Mouse (Mus musculus) heart, adult 2 months (tissue): Measurements from ENCODE around the gene Vps35l. TPM values are rescaled to one million over a fixed set of nuclear protein-coding genes. Genes with fewer than 3 reads are reported as not detected.

Experiments used
- DNase-seq, 2 experiments: peaks; one replicate each; pipeline ENCODE4 v3.0.0; 2021
- H3K27ac ChIP-seq: fragments of 200-600 bp; 2 replicates; pipeline ENCODE4 v1.8.1; 2022
- H3K27me3 ChIP-seq: fragments of 200-500 bp; 2 replicates; pipeline ENCODE4 v1.6.1; 2012; ENCODE audit warnings: mild to moderate bottlenecking, low read length, inconsistent platforms, mixed read lengths; ENCODE audit not compliant: control insufficient read depth, insufficient read depth
- H3K36me3 ChIP-seq: fragments of 200-500 bp; 2 replicates; pipeline ENCODE4 v1.6.1; 2012; ENCODE audit warnings: low read length, inconsistent platforms; ENCODE audit not compliant: control insufficient read depth, insufficient read depth
- H3K4me1 ChIP-seq: fragments of 200-500 bp; 2 replicates; pipeline ENCODE4 v1.6.1; 2011; ENCODE audit warnings: low read length; ENCODE audit not compliant: control insufficient read depth, insufficient read depth
- H3K4me3 ChIP-seq: fragments of 200-600 bp; 2 replicates; pipeline ENCODE4 v1.8.1; 2022
- H3K79me2 ChIP-seq: fragments of 200-500 bp; replicated peaks from 2 replicates; pipeline ENCODE4 v1.6.1; 2012; ENCODE audit warnings: mild to moderate bottlenecking, inconsistent platforms, low read length, moderate library complexity, mixed read lengths; ENCODE audit not compliant: control insufficient read depth, insufficient read depth
- H3K9ac ChIP-seq: fragments of 200-500 bp; 2 replicates; pipeline ENCODE4 v1.6.1; 2012; ENCODE audit warnings: low read depth, mild to moderate bottlenecking, control low read depth, inconsistent platforms, low read length, mixed read lengths
- CTCF ChIP-seq: fragments of 200-600 bp; IDR thresholded peaks from 2 replicates; pipeline ENCODE4 v1.8.1; 2022; ENCODE audit warnings: antibody characterized with exemption, mild to moderate bottlenecking, moderate library complexity
- EP300 ChIP-seq: fragments of 200-500 bp; IDR thresholded peaks from 2 replicates; pipeline ENCODE4 v1.6.1; 2011; ENCODE audit warnings: low read depth, low read length, control low read depth; ENCODE audit not compliant: insufficient read depth
- POLR2A ChIP-seq: fragments of 200-500 bp; IDR thresholded peaks from 2 replicates; pipeline ENCODE4 v1.6.1; 2011; ENCODE audit warnings: mild to moderate bottlenecking, low read depth, low read length, control low read depth; ENCODE audit not compliant: insufficient read depth
- WGBS: fragments of 180-500 bp; shearing (Covaris S2); methylation state at CpG from one replicate; pipeline ENCODE4 v1.1.7; 2018; 5-methylcytosine and 5-hydroxymethylcytosine counted together
- intact Hi-C: fragments of 180-260 bp; cut with DNase I; formaldehyde crosslinking; loops from one replicate; pipeline ENCODE4 v1.15.1; 2025
- polyA plus RNA-seq: library from polyadenylated mRNA; depleted of rRNA; stranded (reverse); fragments of >200 nt; gene quantifications from 2 replicates; pipeline ENCODE4 v1.2.3, GENCODE M21; 2012
- total RNA-seq, 2 experiments: library from RNA; stranded (reverse); gene quantifications; 2 replicates each; pipeline ENCODE4 v1.2.3; 2021

Gene Vps35l
- total and polyA plus RNA-seq, 3 experiments: 21.0 to 26.5 (median 21.7) TPM

GRCm38 (mm10) chr7:118756490-118757265 lies 16.7 kb downstream of the Vps35l start:
- Histone ChIP-seq H3K36me3 (no peaks in the 10 kb centered on the region), H3K9ac (no peak overlapping the region), H3K27ac (no peak overlapping the region), H3K4me3 (no peak overlapping the region), H3K4me1 (no peaks in the 10 kb centered on the region; the same call in 1 of the 2 replicates), H3K79me2 (no peaks in the 10 kb centered on the region), H3K27me3 (no peaks in the 10 kb centered on the region)
- intact Hi-C loops: no loop called here
- DNase-seq: no peak
- 95% methylated on average over 24 of the region's 24 CpGs for WGBS
- TF ChIP-seq POLR2A (no peak), EP300 (no peak), CTCF (no peak)

DNA sequence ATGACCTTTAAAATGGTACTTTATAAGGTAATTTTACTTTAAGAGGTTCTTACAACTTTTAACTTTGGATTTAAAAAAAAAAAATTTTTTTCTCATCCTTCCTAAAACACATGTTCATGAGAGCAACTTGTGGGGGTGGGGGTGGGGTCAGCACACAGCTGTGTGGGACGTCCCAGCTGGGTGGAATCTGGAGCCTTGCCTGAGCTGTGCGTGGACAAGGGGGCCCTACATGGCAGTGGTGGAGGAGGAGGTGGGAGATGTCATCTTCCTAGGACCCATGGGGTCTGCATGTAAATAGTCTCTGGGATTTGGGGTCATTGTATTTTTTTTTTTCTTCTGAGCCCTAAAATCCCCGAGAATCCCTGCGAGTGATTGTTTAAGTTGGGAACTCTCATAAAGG lies 18.3 kb downstream of the Vps35l start:
- H3K4me3 ChIP-seq: no peak overlapping the region
- no peaks in the 10 kb centered on the region; the same call in 1 of the 2 replicates for H3K4me1 ChIP-seq
- intact Hi-C loops: no loop called here
- TF ChIP-seq EP300 (no peak), CTCF (no peak), POLR2A (no peak)
- no peaks in the 10 kb centered on the region for H3K79me2 ChIP-seq
- H3K27ac ChIP-seq: no peak overlapping the region
- H3K9ac ChIP-seq: no peak overlapping the region
- 61% methylated on average over 4 of the region's 4 CpGs for WGBS
- H3K36me3 ChIP-seq: no peaks in the 10 kb centered on the region
- no peaks in the 10 kb centered on the region for H3K27me3 ChIP-seq
- no peak for DNase-seq

GRCm38 (mm10) chr7:118759372-118759771 lies 19.3 kb downstream of the Vps35l start:
- no peak for TF ChIP-seq CTCF
- no peak for TF ChIP-seq POLR2A
- no peak for TF ChIP-seq EP300
- H3K79me2 ChIP-seq: no peaks in the 10 kb centered on the region
- H3K9ac ChIP-seq: no peak overlapping the region
- H3K4me1 ChIP-seq: no peaks in the 10 kb centered on the region; the same call in 1 of the 2 replicates
- WGBS: 46% methylated on average over 5 of the region's 5 CpGs
- no peak overlapping the region for H3K27ac ChIP-seq
- no peaks in the 10 kb centered on the region for H3K36me3 ChIP-seq
- no peak for DNase-seq
- H3K4me3 ChIP-seq: no peak overlapping the region
- no peaks in the 10 kb centered on the region for H3K27me3 ChIP-seq
- intact Hi-C loops: no loop called here

- H3K79me2 ChIP-seq: no peaks in the 10 kb centered on the region
- 91% methylated on average over 11 of the region's 11 CpGs for WGBS
- H3K9ac ChIP-seq: no peak overlapping the region
- H3K36me3 ChIP-seq: no peaks in the 10 kb centered on the region
- intact Hi-C loops: loop anchor here (10.0 kb wide), 1 partner anchor 751 kb away; the partner anchor contains the start of gene Acsm5
- no peak overlapping the region for H3K4me3 ChIP-seq
- no peak overlapping the region for H3K27ac ChIP-seq
- no peak for DNase-seq
- H3K4me1 ChIP-seq: peaks cover 1% of the 10 kb centered on the region
- no peaks in the 10 kb centered on the region for H3K27me3 ChIP-seq
- no peak for TF ChIP-seq CTCF
- TF ChIP-seq EP300: no peak
- no peak for TF ChIP-seq POLR2A
Measured at GRCm38 (mm10) chr7:118763939-118764338, 23.9 kb downstream of the Vps35l start.

- no peak for DNase-seq
- TF ChIP-seq CTCF (no peak), POLR2A (no peak), EP300 (no peak)
- intact Hi-C loops: loop anchor here (5.0 to 10.0 kb wide), 2 partner anchors 58 to 750 kb away; partner anchors contain the start of gene Acsm5
- no peak overlapping the region for H3K27ac ChIP-seq
- no peak overlapping the region for H3K9ac ChIP-seq
- no peaks in the 10 kb centered on the region for H3K79me2 ChIP-seq
- WGBS: 57% methylated on average over 14 of the region's 14 CpGs
- H3K36me3 ChIP-seq: no peaks in the 10 kb centered on the region
- H3K4me3 ChIP-seq: no peak overlapping the region
- no peaks in the 10 kb centered on the region for H3K27me3 ChIP-seq
- H3K4me1 ChIP-seq: peaks cover 1% of the 10 kb centered on the region
Measured at GRCm38 (mm10) chr7:118764725-118765124, 24.7 kb downstream of the Vps35l start.

DNA sequence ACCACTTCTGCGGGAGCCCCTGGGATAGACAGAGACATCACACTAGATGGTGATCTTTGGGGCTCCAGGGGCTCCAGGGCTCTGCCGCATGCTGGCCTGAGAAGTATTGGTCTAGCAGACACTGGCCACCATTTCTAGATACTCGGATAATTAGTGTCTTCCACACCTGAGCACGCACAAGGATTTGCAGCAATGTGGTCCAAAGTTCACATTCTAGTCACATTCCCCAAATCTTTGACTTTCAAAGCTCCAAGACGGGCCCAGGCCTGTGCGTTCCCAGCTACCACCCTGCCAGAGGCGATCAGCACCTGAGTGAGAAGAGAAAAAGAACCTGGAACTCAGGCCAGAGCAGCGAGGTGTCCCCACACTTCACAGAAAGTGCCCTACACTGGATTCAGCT lies 25.6 kb downstream of the Vps35l start:
- TF ChIP-seq POLR2A (no peak), CTCF (no peak), EP300 (no peak)
- Histone ChIP-seq H3K27me3 (no peaks in the 10 kb centered on the region), H3K79me2 (no peaks in the 10 kb centered on the region), H3K36me3 (no peaks in the 10 kb centered on the region), H3K4me1 (peaks cover 1% of the 10 kb centered on the region), H3K27ac (no peak overlapping the region), H3K9ac (no peak overlapping the region), H3K4me3 (no peak overlapping the region)
- intact Hi-C loops: loop anchor here (1.0 to 10.0 kb wide), 4 partner anchors 57 to 749 kb away; partner anchors contain the start of genes Acsm5 and Iqck
- DNase-seq: no peak
- 66% methylated on average over 8 of the region's 8 CpGs for WGBS
